Mouse (Mus musculus) left cerebral cortex, postnatal 14 days (tissue): ENCODE data around the gene Wwox. TPM values are rescaled to one million over a fixed set of nuclear protein-coding genes. Genes with fewer than 3 reads are reported as not detected.

Source experiments
- DNase-seq, 2 experiments: peaks; one replicate each; pipeline ENCODE4 v3.0.0; 2021 to 2022; ENCODE audit warnings: low spot score in 2 of 2, mixed read lengths in 1 of 2
- intact Hi-C: fragments of 180-260 bp; cut with DNase I; formaldehyde crosslinking; loops from one replicate; pipeline ENCODE4 v1.15.1; 2025
- total RNA-seq, 2 experiments: library from RNA; stranded (reverse); gene quantifications; 2 replicates each; pipeline ENCODE4 v1.2.3; 2021

Wwox gene
- total RNA-seq, 2 experiments from 2014 or later: 11.9 to 12.0 TPM

DNA sequence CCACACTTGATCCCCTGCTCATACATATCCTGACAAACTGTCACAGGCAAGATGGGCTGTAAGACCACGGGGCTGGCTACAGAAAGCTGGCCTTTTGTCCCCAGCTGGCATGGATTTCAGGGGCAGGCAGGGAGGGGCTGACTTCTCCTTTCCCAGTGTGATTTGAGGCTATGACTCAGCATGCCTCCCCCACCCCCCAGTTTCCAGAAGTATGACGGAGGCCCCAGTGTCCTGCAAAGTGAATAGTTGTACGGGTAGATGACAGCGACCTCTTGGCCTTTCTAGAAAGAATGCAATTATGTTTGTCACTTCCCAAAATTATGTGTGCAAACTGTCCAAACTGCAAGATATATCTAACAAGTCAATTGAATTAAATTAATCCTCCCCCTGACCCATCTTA, 830.1 kb downstream of the Wwox start:
- no peak for DNase-seq
- intact Hi-C loops: no loop called here

DNA sequence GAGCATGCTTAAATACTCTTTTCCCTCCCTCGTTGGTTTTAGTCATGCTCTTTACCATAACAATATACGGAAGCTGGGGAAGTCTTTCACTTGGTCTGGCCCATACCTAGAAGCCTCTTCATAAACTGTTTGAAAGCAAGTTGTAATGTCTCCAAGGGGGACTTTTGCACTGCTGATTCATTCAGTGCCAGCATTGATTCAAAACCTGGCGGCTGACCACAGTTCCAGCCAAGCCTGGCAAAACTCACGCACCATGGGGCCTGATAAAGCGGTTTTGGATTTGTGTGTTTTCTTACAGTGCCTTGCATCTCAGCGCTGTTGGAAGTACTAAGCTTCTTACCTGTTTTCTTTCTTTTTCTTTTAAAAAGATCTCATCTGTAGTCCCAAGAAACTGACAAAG, 834.5 kb downstream of the Wwox start:
- intact Hi-C loops: no loop called here
- no peak for DNase-seq

DNA sequence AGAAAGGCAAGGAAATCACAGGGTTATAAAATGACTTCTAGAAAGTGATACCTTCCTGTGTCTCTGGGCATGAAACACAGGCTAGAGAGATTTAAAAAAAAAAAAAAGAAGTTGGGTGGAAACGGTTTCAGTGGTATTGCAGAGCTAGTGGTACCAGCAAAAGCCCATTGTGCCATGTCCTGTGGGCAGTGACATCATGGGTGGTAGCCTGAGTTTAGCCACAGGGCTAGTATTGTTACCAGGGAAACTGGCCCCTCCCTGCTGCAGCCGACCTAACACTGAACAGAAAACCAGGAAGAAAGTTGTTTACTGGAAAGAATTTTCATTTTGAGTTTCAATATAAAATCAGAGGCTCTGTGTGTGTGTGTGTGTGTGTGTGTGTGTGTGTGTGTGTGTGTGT, 836.8 kb downstream of the Wwox start:
- DNase-seq: no peak
- intact Hi-C loops: no loop called here

DNA sequence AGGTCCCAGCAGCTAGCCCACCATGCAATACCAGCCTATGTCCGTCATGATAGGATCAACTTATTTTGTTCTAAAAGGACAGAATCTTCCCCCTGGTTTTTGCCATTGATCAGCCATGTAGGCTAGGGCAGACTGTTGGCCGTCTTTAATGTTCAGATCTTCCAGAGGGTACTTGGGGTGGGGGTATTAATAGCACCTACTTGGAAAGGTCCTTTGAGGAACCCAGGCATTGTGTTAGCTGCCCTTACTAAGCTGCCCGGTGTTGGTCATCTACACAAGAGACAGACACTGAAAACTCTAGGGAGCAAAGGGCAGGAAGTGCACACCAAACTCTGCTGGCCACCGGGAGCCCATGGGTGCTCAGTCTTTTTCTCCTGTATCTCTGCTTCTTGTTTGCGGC, 838.8 kb downstream of the Wwox start:
- intact Hi-C loops: no loop called here

DNA sequence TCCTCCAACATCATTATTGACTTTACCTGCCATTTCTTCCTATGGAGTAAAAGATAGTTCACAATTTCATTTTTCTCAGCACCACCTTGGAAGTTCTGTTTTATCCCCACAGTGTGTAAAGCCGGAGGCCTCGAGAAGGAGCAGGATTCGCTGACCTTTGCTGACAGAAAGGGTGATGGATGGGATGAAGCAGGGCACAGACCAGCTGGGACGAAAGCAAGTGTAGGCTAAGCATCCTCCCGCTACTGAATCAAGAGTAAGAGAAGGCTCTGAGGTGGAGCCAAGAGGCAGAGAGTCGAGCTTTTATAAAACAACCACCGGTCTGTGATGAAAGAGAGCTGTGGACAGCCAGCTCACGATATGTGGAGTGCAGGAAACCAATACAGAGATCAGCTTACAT, 850.8 kb downstream of the Wwox start:
- no peak for DNase-seq
- intact Hi-C loops: no loop called here

More for the DNA sequence above, 838.8 kb downstream of the Wwox start:
- DNase-seq: no peak

DNA sequence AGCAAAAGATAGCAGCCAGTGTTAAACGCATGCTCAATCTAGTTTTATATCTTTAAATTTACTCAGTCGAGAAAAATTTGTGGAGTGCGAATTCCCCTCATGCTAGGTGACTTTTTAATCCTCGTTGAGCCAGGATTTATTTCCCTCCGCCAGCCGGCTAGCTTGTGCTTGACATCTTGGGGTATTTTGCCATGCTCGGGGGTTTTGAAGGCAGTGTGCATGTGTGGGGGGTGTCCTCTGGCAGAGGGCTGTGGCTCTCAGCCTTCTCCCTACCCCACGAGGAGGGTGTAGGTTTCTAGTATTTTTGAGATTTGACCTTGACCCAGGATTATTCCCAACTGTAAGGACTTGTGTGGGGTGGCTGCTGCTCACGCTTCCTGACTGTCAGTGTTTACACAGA, 857.3 kb downstream of the Wwox start:
- no peak for DNase-seq
- intact Hi-C loops: no loop called here

DNA sequence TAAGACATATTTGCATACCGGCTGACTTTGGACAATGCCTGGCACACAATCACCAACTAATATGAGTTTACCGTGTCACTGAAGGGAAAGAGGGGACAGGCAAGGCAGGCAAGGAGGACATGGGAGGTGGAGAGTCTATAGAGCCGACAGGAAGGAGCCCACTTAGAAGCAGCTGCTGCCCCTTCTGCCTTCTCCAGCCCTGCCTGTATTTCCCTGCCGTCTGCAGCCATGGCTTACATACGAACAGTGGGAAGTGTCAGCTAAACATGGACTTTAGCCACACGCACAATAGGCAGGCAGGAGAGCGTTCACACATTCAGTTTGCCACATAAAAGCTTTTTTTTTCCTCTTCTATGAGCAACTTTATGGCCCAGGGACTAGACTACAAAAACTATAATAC, 863.0 kb downstream of the Wwox start:
- intact Hi-C loops: no loop called here
- DNase-seq: peak in 1 of 2 experiments; percentile 10

DNA sequence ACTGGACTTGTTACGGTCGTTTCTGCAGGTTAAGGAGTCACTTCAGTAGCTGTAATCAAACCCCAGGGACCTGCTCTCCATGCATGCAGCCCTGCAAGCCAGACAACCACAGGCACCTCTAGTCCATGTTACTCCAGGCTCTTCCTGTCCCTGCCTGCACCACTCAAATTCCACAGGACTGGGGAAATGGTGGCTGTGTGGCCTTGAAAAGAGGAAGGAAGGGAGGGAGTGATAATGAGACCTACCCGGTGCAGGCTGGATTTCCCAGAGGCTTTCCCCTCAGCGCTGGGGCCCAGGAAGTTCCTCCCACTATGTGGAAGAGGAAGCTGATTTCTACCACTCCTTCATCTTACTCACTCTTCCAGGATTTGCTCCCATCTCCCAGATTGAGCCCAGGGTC, 868.0 kb downstream of the Wwox start:
- intact Hi-C loops: no loop called here
- DNase-seq: no peak

DNA sequence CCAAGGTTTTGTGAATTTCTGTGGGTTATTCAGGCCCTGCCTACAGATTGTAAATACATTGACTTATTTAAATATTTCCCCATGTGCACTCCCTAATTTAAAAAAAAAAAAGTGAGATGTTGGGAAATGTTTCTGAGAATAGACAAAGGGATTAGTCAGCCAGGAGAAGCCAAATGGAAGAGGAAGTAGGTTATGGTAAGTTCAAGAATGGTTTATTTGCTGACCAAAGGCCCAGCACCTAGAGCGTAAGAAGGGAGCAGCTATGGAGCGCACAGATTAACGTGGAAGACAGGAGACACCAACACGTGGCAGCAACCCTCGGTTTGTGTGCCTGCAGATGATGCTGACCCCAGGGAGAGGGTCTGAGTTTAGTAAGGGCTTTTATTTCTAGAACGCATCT, 871.5 kb downstream of the Wwox start:
- intact Hi-C loops: no loop called here

DNA sequence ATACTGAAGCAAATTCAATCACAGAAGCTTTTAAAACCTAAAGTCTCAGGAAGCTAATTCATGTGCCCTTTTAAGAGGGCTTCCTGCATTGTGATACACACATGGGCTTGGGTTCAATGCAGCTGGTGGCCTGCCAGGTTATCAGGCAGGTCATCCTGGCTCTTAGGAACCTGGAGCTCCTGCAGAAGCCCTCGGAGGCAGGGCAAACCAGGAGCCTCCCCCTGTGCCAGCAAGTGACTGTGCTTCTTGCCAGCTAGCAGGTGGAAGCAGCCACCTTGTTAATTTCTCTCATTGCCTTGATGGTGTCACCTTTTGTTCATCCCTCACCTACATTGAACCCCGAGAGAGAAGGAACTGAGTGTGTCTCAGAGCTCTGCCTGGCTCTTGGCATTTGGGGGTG, 872.9 kb downstream of the Wwox start:
- no peak for DNase-seq
- intact Hi-C loops: no loop called here

More for the DNA sequence above, 871.5 kb downstream of the Wwox start:
- DNase-seq: no peak

DNA sequence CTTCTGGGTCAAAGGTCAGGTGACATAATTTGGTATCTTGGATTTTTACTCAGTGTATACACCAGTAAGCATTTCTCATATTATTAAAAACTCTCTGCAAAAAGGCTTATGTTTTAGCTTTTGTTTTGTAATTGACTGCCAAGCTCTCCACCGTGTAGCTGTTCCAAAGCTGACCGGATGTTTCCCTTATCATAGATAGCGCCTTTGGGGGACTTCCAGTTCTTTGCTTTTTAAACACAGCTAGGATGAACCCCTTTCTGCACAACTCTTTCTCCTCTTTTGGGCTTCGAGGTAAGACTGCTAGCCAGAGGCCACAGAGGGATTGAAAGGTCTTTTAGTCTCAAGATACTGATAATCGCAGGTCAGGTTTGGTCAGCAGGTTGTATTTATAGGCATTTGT, 883.0 kb downstream of the Wwox start:
- intact Hi-C loops: no loop called here
- no peak for DNase-seq

DNA sequence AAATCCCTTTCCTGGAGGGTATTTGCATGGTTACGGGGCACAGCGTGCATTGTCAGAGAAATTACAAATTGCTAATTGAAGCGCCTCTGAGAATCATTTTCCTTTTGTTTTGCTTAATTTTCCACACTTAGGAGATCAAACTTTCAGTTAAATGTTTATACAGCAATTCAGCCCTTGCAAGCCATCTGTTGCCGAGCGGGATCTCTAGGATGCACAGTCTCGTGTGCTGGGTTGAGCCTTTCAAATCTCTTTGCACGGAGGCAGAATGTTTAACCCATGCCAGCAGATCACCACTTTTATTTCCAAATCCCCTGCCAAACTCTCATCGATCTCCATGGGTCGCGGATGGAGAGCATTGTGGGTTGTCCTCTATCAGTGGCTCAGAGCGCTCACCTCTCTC, 891.2 kb downstream of the Wwox start:
- intact Hi-C loops: no loop called here
- DNase-seq: peak in 1 of 2 experiments; percentile 11

DNA sequence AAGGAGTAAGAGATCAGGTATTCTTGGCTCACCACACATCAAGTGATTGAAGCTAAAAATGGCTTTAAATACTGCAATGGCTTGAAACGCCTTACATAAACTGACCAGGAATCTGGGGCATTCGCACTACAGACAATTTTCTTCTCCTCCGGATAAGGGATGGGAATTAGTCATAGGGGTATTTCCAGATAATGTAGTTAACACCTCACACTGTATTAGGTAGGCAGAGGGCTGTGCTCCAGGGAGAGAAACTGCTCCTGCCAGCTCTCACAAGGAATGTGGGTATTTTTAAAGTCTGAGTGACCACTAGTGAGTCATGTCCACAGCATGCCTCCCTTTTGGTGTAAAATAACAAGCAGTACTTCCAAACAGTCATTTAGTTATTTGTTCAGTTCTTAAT, 894.5 kb downstream of the Wwox start:
- intact Hi-C loops: no loop called here
- DNase-seq: peak in 1 of 2 experiments; percentile 18

DNA sequence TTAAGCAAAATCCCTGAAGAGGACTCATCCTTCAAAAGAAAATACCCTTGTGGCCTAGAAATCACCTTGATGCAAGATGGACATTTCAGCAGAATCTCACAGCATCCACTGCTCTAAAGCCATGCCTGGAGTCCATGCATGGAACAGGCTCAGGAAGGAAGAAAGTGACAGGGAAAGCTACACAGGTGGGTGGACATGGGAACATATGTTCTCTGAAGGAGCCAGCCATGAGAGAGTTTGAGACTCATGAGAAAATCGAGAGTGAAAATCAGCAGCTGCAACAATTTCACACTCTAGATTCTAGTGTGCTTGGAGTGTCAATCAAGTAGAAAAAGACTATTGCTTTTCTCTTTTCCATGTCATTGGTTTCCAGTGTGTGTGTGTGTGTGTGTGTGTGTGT, 896.9 kb downstream of the Wwox start:
- DNase-seq: peak; percentile 9 to 33
- intact Hi-C loops: no loop called here

DNA sequence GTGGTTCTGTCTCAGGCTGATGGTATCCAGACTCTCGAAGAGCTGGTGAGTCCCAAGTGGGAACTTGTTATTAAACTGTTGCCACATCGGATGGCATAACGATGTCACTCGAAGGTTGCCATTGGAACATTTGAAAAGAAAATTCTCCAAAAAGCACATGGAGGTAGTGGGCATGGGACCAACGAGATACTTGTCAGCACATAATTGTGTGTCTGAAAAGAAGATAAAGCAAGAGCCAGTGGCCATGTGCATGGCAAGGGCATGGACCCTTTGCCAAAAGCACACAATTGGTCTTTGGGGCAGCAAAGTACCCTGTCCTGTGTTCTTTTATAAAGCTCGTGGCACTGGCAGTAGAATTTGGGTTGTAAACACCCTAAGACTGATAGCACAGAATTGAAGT, 909.2 kb downstream of the Wwox start:
- intact Hi-C loops: no loop called here
- no peak for DNase-seq

DNA sequence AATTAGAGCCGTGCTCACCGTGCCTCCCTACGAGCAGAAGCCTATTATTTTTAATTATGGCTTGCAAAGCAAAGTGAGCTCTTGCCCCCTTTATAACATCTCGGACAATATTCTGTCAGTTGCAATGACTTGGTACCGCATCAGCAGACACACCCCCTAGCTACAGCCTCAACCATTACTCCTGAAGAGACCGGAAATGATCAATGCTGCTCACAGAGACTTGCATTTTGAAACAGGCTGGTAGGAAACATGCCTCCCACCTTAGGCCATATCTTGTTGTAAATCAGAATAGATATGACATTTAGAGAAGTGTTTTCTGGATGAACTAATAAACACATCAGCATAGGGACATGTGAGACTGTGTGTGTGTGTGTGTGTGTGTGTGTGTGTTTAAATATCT, 911.3 kb downstream of the Wwox start:
- intact Hi-C loops: no loop called here
- no peak for DNase-seq

DNA sequence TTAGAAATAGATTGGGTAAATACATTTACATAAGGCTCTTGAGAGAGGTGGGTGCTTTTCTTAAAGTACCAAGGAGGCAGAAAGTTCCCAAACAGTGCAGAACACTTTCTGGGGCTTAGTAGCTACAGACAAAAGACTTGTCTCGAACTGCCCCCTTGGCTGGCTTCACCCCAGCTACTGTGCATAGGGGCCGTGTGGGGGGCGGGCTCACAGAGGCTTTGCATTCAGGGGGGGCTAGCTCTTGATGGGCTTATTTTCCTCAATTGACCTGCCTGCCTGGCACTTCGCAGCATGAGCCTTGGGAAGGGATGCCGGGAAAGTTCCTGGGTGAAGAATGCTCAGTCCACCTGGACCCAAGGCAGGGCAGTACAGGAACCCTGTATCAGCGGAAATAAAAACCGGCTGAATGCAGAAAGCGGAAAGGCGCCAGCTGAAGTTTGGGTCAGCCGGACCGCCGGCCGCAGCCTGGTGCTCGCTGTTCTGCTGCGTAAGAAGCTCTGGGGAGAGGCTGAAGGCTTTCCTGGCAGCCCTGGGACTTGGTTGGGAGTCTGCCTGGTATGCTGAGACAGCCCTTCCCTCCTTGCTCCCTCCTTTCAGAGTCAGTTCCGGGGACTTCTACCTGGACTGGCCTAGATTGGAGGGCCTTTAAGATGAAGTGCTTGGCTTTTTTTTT, 918.3 kb downstream of the Wwox start:
- intact Hi-C loops: no loop called here
- DNase-seq: no peak

DNA sequence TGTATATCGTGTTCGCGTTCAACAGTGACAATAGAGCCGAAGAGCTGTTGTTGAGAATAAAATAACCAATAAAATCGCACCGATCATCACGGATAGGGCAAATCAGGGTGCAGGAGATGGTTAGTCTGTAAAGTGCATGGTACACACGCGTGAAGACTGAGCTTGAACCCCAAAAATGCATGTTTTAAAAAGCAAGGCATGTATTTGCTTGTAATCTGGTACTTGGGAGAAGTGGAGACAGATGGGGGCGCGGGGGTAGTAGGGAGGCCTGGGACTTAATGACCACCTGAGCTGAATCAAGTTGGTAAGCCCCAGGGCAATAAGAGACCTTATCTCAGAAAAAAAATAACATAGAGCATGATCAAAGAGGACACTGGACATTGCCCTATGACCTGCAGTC, 919.0 kb downstream of the Wwox start:
- DNase-seq: no peak
- intact Hi-C loops: no loop called here

DNA sequence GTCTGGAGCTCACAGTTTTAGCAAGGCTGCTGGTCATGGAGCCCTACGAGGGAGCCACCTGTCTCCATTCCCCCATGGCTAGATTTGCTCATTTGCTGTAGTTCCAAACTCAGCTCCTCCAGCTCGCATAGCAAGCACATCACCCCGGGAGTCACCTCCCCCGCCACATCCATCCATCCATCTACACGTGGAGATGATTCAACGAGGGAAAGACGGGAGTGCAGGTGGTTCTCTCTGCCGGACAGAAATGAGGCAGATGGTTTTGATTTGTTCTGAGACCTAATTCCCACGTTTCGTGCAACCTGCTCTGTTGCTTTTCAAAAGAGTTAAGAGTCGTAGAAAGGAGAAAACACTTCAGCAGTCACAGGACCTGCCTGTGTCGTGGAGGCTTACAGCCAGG, 920.2 kb downstream of the Wwox start:
- no peak for DNase-seq
- intact Hi-C loops: no loop called here

DNA sequence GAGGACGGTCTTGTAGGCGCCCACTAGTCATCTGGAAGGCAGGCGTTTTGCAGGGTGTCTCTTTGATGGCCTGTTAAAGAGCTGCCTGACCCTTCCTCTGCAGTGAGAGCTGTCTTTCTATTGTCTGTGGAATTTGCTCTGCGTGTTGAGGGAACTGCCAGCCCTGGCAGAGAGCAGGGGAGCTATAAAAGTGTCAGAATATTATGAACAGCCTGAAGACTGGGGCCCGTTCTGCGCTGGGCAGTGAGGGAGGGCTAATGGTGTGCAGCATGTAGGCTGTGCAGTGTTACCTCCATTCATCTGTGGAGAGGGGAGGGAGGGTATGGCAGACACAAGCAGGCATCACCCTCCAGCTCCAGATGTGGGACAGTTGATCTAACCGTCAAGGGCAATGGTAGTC, 923.1 kb downstream of the Wwox start:
- intact Hi-C loops: no loop called here
- DNase-seq: no peak

DNA sequence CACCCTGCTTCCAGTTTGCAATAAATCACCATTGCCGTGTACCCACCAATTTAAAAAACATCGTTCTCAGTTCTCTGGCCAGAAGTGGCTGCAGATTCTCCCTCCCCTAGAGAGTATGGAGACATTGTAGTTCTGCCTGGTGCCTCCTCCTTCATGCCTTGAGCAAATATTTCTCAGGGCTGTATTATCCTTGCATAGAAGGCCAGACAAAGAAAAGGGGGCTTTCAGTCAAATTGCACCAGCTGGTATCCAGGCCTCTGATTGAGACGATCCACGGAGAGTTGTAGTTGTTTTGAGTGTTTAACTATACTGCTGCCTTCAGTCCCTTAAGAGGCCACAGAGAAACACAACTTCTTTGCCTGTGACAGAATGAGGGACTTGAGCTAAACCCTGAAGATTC, 935.5 kb downstream of the Wwox start:
- DNase-seq: no peak
- intact Hi-C loops: no loop called here
